Mouse (Mus musculus): Measurements from ENCODE around the gene Ifi211.
"Not testable (repeated sequence)": the region's sequence is repeated elsewhere in the genome, so short reads cannot be mapped to it uniquely, and the experiment has no call there.

- not testable (repeated sequence) for TF ChIP-seq CTCF (IDR thresholded peaks at IDR 0.05; ENCODE audit: low read depth, low read length); POLR2A (IDR thresholded peaks at IDR 0.05; ENCODE audit: borderline replicate concordance, low read depth, low read length)
Measured at GRCm38 (mm10) chr1:173868586-173868985, 44.3 kb downstream of the Ifi211 start.

Measured in bone marrow macrophage, adult 2 months (primary cell).